Mouse (Mus musculus) limb, embryonic 15.5 days (tissue): ENCODE measurements around the gene Fhad1. TPM values are rescaled to one million over a fixed set of nuclear protein-coding genes. Genes with fewer than 3 reads are reported as not detected.

Source experiments
- ATAC-seq: fragments of 200-750 bp; cut with Nextera tagmentation; 2 replicates; pipeline ENCODE4 v1.8.0; 2017; ENCODE audit warnings: low read depth, moderate TSS enrichment; ENCODE audit not compliant: insufficient number of reproducible peaks, low FRiP score, low TSS enrichment
- H3K27ac ChIP-seq: fragments of 300-500 bp; sonication (generic); 2 replicates; pipeline ENCODE4 v1.5.1; 2015; ENCODE audit warnings: moderate library complexity, mild to moderate bottlenecking, inconsistent platforms
- H3K27me3 ChIP-seq: fragments of 300-500 bp; sonication (generic); 2 replicates; pipeline ENCODE4 v1.6.1; 2015; ENCODE audit warnings: inconsistent platforms
- H3K36me3 ChIP-seq: fragments of 300-500 bp; sonication (generic); 2 replicates; pipeline ENCODE4 v1.6.1; 2015; ENCODE audit warnings: inconsistent platforms
- H3K4me1 ChIP-seq: fragments of 300-500 bp; sonication (generic); 2 replicates; pipeline ENCODE4 v1.6.1; 2015; ENCODE audit warnings: inconsistent platforms
- H3K4me2 ChIP-seq: fragments of 300-500 bp; sonication (generic); 2 replicates; pipeline ENCODE4 v1.6.1; 2015; ENCODE audit warnings: mild to moderate bottlenecking, inconsistent platforms
- H3K4me3 ChIP-seq: fragments of 300-500 bp; sonication (generic); 2 replicates; pipeline ENCODE4 v1.5.1; 2015; ENCODE audit warnings: mild to moderate bottlenecking, inconsistent platforms
- H3K9ac ChIP-seq: fragments of 300-500 bp; sonication (generic); 2 replicates; pipeline ENCODE4 v1.6.1; 2015; ENCODE audit warnings: inconsistent platforms
- H3K9me3 ChIP-seq: fragments of 300-500 bp; sonication (generic); 2 replicates; pipeline ENCODE4 v1.6.1; 2016; ENCODE audit warnings: inconsistent platforms
- WGBS: fragments of 180-500 bp; shearing (Covaris S2); methylation state at CpG from one replicate; pipeline ENCODE4 v1.1.7; 2015; 5-methylcytosine and 5-hydroxymethylcytosine counted together
- polyA plus RNA-seq: library from polyadenylated mRNA; unstranded; fragments of >200 nt; fragmentation: Nextera tagmentation; extraction: Ambion mirVana; gene quantifications from 2 replicates; pipeline ENCODE4 v1.2.1, GENCODE M21; 2015

Fhad1 gene
- polyA plus RNA-seq, 1 experiment from 2014 or later: 3.9 TPM

DNA sequence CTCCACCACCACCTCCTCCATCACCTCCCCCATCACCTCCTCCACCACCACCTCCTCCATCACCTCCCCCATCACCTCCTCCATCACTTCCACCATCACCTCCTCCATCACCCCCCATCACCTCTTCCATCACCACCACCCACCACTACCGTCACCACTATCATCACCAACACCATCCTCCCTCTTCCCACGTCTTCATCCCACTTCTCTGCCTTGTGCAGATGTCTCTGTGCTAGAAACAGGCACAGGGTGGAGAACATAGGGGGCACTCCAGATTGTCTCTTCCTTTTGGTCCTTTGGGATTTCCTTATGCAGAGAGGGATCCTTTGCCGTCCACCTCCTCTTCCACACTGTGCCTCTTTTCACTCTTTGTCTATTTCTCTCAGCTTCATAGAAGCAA is 66.1 kb downstream of the Fhad1 start:
- Histone ChIP-seq H3K4me3 (no peak overlapping the region), H3K27me3 (no peaks in the 10 kb centered on the region), H3K4me1 (peaks cover 11% of the 10 kb centered on the region), H3K27ac (no peak overlapping the region), H3K4me2 (no peak overlapping the region), H3K36me3 (no peaks in the 10 kb centered on the region), H3K9ac (no peak overlapping the region), H3K9me3 (no peaks in the 10 kb centered on the region)
- no peak for ATAC-seq
- 79% methylated on average over 3 of the region's 3 CpGs for WGBS

DNA sequence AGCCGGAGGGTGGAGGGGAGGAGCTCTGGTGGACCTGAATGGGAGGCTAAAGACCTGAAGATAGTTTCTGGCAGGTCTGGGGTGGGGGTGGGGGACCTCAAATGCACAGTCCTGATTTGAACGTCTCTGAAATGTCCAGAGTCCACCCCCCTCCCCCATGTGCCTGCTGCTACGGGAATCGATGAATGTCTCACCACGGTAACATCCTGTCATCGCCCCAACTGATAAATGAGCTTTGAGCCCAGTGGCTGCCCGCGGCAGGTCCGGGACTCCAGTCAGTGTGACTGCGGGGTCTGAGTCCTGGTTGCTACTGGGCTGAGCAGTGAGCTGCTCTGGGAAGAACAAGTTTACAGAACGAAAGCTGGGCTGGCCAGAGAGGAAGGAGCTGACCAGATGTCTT is 72.5 kb downstream of the Fhad1 start:
- 50% methylated on average over 11 of the region's 11 CpGs for WGBS
- Histone ChIP-seq H3K27ac (no peak overlapping the region), H3K4me3 (no peak overlapping the region), H3K36me3 (no peaks in the 10 kb centered on the region), H3K4me1 (0 out of 2 replicates have a peak, but pooled peaks cover 3% of the 10 kb centered on the region), H3K4me2 (no peak overlapping the region), H3K27me3 (no peaks in the 10 kb centered on the region), H3K9me3 (no peaks in the 10 kb centered on the region), H3K9ac (no peak overlapping the region)
- no peak for ATAC-seq

DNA sequence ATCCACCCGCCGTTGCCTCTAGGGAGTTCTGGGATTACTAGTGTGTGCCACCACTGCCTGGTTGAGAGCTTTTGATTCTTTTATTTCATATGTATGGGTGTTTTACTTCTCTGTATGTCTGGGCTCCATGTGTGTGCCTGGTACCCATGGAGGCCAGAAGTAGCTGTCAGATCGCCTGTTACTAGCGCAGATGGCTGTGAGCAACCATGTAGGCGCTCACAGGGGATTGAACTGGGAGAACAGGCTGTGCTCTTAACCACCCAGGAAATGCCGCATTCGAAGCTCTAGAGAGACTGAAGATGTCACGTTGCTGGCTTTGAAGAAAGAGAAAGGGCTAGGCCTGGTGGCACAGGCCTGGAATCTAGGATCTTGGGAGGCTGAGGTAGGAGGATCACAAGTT is 73.6 kb downstream of the Fhad1 start:
- WGBS: 77% methylated on average over 8 of the region's 8 CpGs
- 0 out of 2 replicates have a peak, but pooled peaks cover 3% of the 10 kb centered on the region for H3K4me1 ChIP-seq
- ATAC-seq: no peak
- H3K9ac ChIP-seq: no peak overlapping the region
- H3K9me3 ChIP-seq: no peaks in the 10 kb centered on the region
- no peaks in the 10 kb centered on the region for H3K36me3 ChIP-seq
- H3K27me3 ChIP-seq: no peaks in the 10 kb centered on the region
- no peak overlapping the region for H3K4me3 ChIP-seq
- no peak overlapping the region for H3K27ac ChIP-seq
- no peak overlapping the region for H3K4me2 ChIP-seq

DNA sequence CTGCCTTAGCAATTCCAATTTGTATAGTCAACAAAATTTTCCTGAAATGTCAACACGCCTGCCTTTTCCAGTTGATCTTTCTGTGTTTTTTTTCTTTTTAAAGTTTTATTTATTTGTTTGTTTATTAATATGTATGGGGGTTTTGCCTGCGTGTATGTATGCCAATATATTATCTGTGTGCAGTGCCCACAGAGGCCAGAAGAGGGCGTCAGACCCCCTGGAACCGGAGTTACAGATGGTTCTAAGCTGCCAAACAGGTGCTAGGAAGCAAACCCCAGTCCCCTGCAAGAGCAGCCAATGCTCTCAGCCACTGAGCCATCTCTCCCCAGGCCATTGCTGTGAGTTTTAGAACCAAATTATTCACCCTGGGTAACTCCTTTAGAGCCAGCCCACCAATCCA is 76.3 kb downstream of the Fhad1 start:
- ATAC-seq: no peak
- H3K36me3 ChIP-seq: no peaks in the 10 kb centered on the region
- H3K9ac ChIP-seq: no peak overlapping the region
- H3K27ac ChIP-seq: no peak overlapping the region
- no peaks in the 10 kb centered on the region for H3K9me3 ChIP-seq
- WGBS: 74% methylated on average over 4 of the region's 4 CpGs
- H3K27me3 ChIP-seq: no peaks in the 10 kb centered on the region
- H3K4me2 ChIP-seq: no peak overlapping the region
- H3K4me3 ChIP-seq: no peak overlapping the region
- H3K4me1 ChIP-seq: 0 out of 2 replicates have a peak, but pooled peaks cover 3% of the 10 kb centered on the region

DNA sequence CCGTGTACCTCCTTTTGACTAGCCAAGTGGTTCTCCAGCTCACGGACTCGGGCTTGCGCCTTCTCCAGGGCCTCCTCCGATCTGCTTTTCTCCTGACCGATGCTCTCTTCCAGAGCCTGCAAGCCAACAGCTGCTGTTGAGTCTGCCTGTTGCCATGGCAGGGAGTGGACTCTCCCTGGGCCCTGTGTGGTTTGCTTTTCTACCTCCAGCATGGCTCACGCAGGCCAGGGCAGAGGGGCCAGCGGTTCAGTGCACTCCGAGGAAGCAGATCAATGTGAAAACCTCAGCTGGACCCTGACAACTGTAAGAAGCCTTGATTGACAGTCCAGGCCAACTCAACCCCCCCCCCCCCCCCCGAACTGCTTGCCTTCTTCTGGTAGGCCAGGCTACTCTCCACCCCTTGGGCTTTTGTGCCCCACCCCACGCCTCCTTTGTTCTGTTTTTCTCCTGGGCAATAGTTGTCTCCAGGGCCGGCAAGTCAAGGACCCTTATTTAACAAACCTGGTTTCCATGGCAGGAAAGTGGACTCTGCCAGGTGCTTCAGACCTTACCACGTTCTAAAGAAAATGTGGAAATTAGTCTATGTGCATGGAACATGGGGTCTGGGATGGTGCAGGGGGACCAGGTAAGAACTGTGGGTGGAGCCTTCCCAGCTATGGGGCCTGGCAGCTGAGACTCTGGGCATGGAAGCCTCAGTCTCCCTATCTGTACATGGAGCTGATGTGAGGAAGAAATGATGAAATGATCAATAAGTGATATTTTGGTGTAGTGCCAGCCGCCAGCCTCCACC is 81.9 kb downstream of the Fhad1 start:
- ATAC-seq: no peak
- Histone ChIP-seq H3K4me1 (peaks cover 12% of the 10 kb centered on the region), H3K27me3 (no peaks in the 10 kb centered on the region), H3K27ac (no peak overlapping the region), H3K4me3 (no peak overlapping the region), H3K4me2 (no peak overlapping the region), H3K9ac (no peak overlapping the region), H3K9me3 (no peaks in the 10 kb centered on the region), H3K36me3 (no peaks in the 10 kb centered on the region)
- WGBS: 72% methylated on average over 14 of the region's 14 CpGs

DNA sequence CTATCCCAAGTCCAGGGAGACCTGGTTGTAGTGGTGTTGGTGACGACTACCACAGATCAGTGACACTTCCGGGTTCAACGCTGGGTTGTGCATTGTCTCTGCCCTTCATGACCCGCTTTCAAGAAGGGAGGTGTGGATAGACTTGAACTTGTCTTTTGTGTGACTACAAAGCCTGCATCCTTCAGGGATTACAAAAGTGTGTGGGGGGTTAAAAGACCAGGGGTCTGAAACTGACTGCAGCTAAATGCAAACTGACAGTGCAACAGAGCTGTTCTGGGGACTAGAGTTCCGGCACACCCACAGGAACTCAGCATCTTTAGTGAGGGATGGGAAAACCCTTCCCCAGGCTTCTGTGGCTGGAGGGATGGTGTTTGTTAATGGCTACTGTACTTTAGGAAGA is 83.4 kb downstream of the Fhad1 start:
- ATAC-seq: no peak
- H3K4me2 ChIP-seq: no peak overlapping the region
- H3K27me3 ChIP-seq: no peaks in the 10 kb centered on the region
- H3K9ac ChIP-seq: no peak overlapping the region
- no peaks in the 10 kb centered on the region for H3K36me3 ChIP-seq
- WGBS: 84% methylated on average over 5 of the region's 5 CpGs
- H3K4me1 ChIP-seq: peaks cover 12% of the 10 kb centered on the region
- no peak overlapping the region for H3K27ac ChIP-seq
- H3K9me3 ChIP-seq: no peaks in the 10 kb centered on the region
- no peak overlapping the region for H3K4me3 ChIP-seq

DNA sequence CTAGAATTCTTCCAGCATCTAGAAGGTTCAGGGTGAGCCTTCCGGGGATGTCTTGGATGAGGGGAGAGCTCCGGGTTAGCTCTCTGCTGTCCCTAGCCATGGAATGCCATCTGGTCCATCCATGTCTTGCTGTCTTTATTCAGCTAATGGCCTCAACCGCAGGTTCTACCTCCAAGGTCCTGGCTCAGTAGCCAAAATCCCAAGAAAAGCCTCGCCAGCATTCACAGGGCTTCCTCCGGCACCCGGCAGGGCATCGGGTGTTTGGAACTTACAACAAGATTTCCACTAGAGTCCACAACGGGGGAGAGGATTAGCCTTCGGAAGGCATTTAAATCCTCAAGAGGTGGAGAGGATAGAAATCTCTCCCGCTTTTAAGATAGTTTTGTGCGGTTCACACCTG is 84.9 kb downstream of the Fhad1 start:
- no peak overlapping the region for H3K9ac ChIP-seq
- no peaks in the 10 kb centered on the region for H3K36me3 ChIP-seq
- WGBS: 86% methylated on average over 11 of the region's 11 CpGs
- H3K4me3 ChIP-seq: no peak overlapping the region
- no peaks in the 10 kb centered on the region for H3K9me3 ChIP-seq
- no peak overlapping the region for H3K4me2 ChIP-seq
- no peak overlapping the region for H3K27ac ChIP-seq
- ATAC-seq: no peak
- no peaks in the 10 kb centered on the region for H3K27me3 ChIP-seq
- peaks cover 12% of the 10 kb centered on the region for H3K4me1 ChIP-seq

DNA sequence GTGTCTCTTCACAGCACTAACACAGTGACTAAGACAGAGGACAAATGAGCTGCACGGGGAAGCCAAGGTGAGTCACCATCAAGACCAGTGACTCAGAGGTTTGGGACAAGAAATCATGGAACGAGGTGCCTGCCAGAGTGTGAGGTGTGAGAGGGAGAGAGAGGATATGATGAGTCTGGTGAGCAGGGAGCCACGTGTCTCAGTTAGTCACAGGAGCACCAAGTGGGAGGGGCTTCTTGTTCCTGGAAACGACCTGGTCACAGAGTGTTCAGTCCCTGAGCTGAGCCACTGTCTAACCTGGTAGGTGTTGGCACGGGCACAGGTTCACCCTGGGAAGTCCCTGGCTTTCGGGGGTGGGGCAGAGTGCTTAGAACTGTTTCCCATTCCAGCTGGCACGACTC is 86.0 kb downstream of the Fhad1 start:
- Histone ChIP-seq H3K36me3 (no peaks in the 10 kb centered on the region), H3K4me1 (peaks cover 12% of the 10 kb centered on the region), H3K9ac (no peak overlapping the region), H3K9me3 (no peaks in the 10 kb centered on the region), H3K4me3 (no peak overlapping the region), H3K27ac (no peak overlapping the region), H3K4me2 (no peak overlapping the region), H3K27me3 (no peaks in the 10 kb centered on the region)
- peak; percentile 64; the same call in 1 of the 2 replicates for ATAC-seq
- 42% methylated on average over 7 of the region's 7 CpGs for WGBS

DNA sequence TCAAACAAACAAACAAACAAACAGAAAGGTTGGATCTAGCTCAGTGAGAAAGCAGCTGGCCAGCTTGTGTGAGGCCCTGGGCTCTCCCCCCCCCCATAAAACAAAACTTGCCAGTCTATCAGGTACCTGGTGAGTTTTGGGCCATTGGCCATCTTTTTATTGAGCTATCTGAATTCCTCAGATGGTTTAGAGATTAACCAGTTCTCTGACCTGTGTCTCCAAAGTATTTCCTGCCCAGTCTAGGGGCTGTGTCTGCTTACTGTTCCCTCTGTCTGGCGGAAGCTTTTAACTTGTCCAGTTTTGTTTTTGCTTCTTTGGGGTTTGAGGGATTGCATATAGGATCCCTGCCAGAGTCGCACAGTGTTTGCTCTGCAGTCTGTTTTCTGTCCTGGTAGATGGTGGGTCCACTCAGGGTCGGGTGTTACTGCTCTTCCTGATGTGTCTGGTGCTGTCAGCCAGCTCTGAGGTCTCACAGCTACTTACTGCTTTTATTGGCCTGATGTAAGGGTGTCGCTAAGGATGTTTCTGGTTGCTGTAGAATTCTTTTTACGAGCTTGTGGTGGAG is 89.0 kb downstream of the Fhad1 start:
- ATAC-seq: no peak
- 0 out of 2 replicates have a peak overlapping the region, but pooled peaks have one; percentile 9 for H3K27ac ChIP-seq

DNA sequence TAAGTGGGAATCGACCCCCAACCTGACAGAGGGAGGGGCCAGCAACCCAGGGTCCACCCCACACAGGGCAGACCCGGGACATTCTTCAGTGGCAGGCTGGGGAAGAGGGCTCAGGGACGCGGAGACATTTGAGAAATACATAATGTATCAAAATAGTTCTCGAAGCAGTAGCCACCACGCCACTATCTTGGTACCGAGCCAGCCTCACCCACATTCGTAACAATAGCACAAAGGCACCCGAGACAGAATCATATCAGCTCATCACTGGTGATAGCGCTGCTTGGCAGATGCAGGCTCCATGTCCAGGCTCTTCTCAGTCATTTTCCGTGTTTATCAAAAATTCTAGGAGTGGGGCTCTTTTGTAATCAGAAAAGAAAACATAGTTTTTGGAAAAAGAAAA is 90.9 kb downstream of the Fhad1 start:
- H3K9ac ChIP-seq: no peak overlapping the region
- H3K4me1 ChIP-seq: peaks cover 1% of the 10 kb centered on the region
- WGBS: 88% methylated on average over 11 of the region's 11 CpGs
- H3K9me3 ChIP-seq: no peaks in the 10 kb centered on the region
- no peak for ATAC-seq
- no peaks in the 10 kb centered on the region for H3K27me3 ChIP-seq
- no peak overlapping the region for H3K4me2 ChIP-seq
- H3K4me3 ChIP-seq: no peak overlapping the region
- no peaks in the 10 kb centered on the region for H3K36me3 ChIP-seq
- no peak overlapping the region for H3K27ac ChIP-seq

More for the DNA sequence above, 89.0 kb downstream of the Fhad1 start:
- Histone ChIP-seq H3K4me2 (no peak overlapping the region), H3K4me3 (no peak overlapping the region), H3K27me3 (no peaks in the 10 kb centered on the region), H3K9ac (no peak overlapping the region), H3K9me3 (no peaks in the 10 kb centered on the region), H3K4me1 (peaks cover 12% of the 10 kb centered on the region), H3K36me3 (no peaks in the 10 kb centered on the region)
- 31% methylated on average over 5 of the region's 5 CpGs for WGBS

DNA sequence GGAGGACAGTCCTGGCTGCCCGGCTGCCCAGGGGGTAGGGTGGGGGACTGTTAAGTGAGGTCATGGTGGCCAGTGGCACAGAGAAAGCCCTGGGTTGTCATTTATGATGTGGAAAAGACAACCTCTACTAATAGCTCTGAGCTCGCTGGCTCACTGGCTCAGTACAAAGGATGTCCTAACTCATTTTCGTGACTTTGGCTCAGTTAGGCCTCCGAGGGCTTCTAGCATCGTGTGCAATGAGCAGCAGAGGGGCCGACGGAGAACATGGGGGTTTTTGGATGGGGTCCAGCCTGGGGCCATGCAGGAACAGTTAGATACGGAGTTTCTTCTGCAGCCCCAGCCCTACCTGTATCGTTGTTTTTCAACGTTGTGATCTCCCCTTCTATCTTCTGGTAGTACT is 94.5 kb downstream of the Fhad1 start:
- Histone ChIP-seq H3K4me3 (no peak overlapping the region), H3K36me3 (no peaks in the 10 kb centered on the region), H3K27ac (no peak overlapping the region), H3K9me3 (no peaks in the 10 kb centered on the region), H3K9ac (no peak overlapping the region), H3K4me2 (no peak overlapping the region), H3K27me3 (no peaks in the 10 kb centered on the region), H3K4me1 (0 out of 2 replicates have a peak, but pooled peaks cover 7% of the 10 kb centered on the region)
- no peak for ATAC-seq
- 73% methylated on average over 10 of the region's 10 CpGs for WGBS

DNA sequence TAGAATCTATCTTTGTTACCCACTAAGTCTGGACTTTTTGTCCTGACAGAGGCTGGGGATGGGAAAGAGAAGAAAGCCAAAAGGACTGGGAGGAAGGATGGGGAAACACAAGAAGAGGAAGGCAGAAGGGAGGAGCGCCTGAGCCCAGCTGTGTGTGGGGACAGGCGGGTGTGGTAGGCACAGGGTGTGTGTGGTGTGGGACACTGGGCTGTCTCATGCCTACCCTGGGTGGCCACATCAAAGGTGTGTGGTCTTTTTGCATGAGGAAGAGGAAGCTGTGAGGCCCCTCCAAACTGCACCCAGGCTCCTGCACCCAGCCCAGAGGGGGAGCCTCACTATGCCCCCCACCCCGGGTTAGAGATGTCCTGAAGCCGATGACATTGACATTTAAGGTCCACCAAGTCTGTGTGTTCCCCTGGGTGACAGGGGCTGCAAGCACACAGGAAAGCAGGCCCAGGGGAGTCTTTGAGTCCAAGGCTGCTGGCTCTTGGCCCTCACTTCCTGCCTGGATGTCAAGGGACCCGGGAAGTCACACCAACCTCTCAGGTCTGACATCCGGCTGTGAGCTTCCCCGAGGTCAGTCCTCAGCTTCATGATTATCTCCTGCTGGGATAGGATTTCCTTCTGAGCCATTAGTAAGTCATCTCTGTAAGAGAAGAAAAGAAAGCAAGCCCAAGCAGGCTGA is 97.0 kb downstream of the Fhad1 start:
- H3K9ac ChIP-seq: no peak overlapping the region
- H3K4me1 ChIP-seq: peaks cover 11% of the 10 kb centered on the region; the same call in 1 of the 2 replicates
- H3K9me3 ChIP-seq: no peaks in the 10 kb centered on the region
- no peaks in the 10 kb centered on the region for H3K36me3 ChIP-seq
- no peak overlapping the region for H3K4me3 ChIP-seq
- 54% methylated on average over 7 of the region's 7 CpGs for WGBS
- no peak overlapping the region for H3K4me2 ChIP-seq
- H3K27me3 ChIP-seq: no peaks in the 10 kb centered on the region
- no peak overlapping the region for H3K27ac ChIP-seq
- no peak for ATAC-seq
